Mouse (Mus musculus) c-Kit-negative CD71-positive TER-119-positive erythroid progenitor cells, embryonic 14.5 days (primary cell): ENCODE measurements around the gene Tgif2.
"Not testable (repeated sequence)": the region's sequence is repeated elsewhere in the genome, so short reads cannot be mapped to it uniquely, and the experiment has no call there.

ENCODE experiments used
- DNase-seq: peaks from one replicate; pipeline ENCODE4 v3.0.0-alpha.2; 2013; ENCODE audit warnings: low read depth, low spot score

Tgif2 gene

GRCm38 (mm10) chr2:156874760-156875510 lies 35.1 kb downstream of the Tgif2 start:
- no peak for DNase-seq

GRCm38 (mm10) chr2:156877726-156878125 lies 37.9 kb downstream of the Tgif2 start:
- no peak for DNase-seq

GRCm38 (mm10) chr2:156879541-156879940 lies 39.7 kb downstream of the Tgif2 start:
- no peak for DNase-seq

DNA sequence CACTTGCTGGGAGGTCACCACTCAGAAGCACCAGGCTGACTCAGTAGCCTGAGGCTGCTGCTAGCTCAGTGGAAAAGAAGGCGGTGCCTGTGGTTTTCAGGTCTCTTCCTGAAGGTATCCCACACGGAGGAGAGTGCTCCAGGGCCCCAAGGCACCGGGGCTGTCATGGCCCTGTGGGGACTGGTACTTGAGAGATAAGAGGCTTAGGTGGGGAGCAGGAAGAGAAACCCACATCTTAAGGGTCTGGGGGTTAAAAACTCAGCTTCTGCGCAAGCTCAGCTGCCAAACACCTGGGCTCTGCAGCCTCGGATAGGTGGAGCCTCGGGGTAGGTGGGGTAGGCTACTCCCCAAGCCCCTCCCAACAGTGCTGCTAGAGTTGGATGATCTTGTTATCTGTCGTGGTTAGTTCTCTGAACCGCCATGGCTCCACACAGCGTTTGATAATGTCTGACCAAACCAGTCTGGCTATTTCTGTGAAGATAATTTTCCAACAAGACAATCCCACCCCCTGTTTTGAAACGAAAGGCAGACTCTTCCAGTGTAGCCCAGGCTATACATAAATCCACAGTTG lies 42.7 kb downstream of the Tgif2 start:
- DNase-seq: peak; percentile 68

DNA sequence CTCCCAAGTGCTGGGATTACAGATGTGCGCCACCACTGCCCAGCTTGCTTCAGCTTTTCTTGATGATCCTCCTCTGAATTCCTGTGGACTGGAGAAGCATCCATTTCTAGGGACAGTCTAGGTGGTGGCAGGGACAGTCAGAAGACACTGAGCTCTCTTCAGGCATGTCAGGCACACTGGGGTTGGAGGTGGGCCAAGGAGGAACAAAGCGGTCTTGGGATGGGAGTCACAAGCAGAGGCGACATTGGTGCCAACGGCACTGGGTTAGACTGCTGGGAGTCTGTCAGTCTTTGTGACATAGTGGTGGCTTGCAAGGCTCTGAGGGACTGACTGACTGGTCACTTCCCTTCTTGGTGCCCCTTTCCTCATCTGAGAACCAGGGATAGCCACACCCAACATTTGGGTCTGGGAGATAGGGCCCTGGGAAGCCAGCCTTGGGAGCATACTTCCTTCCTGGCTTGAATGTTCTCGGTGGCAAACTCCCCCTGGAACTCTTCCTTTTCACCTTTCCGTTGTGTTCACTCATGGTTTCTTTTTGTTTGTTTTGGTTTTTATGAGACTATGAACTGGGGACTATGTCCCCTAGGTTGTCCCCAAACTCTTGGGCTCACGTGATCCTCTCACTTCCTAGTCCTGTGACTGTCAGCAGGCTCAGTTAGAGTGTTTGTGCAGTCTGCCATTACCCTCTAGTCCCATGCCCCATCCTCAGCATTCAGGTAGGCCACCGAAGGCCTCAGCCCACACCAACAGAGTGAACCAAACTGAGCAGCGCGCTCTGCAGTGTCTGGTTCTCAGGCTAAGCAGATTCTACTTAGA lies 44.8 kb downstream of the Tgif2 start:
- no peak for DNase-seq

- not testable (repeated sequence) for DNase-seq
These were observed 45.9 kb downstream of the Tgif2 start for GRCm38 (mm10) chr2:156885666-156886065.

DNA sequence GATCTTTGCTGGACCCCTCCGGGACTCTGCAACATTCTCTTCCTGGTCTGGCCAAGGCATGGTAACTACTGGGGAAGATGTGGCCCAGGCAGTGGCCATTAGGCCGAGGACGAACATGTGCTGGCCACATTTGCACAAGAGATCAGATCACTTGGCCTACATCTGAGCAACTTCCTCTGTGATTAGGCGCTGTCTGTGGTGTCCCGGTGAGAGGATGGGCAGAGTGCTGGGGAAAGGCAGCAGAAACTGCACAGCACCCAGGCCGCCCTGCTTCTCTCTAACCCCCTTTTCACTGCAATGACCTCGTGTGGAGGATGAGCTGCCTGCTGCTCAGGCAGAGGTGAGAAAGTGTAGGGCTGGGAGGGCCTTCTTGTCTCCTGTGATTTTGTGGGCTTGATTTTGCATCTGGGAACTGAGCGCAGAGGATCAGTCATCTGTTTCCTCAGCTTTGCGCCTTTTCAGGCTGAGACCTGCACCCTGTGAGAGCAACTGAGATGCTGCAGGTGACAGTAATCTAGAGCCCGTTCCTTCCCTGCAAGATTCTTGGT lies 46.4 kb downstream of the Tgif2 start:
- DNase-seq: no peak

- DNase-seq: no peak
These were observed 47.2 kb downstream of the Tgif2 start, which contains the start of gene Sla2 for GRCm38 (mm10) chr2:156887017-156887416. Gene Sla2 (minus strand): TSS chr2:156887192.

DNA sequence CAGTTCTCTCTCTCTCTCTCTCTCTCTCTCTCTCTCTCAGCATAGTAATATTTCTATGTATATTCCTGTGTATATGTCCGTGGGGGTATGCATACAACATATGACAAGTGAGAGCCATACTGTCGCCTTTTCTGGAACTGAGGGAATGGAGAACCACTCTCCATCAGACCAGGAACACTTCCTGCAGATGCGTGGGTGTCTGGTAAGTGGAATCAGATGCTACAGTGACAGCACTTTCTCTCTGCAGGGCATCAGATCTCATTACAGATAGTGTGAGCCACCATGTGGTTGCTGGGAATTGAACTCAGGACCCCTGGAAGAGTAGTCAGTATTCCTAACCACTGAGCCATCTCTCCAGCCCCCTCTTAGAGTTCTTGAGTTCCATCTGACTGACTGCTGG lies 48.7 kb downstream of the Tgif2 start:
- no peak for DNase-seq

DNA sequence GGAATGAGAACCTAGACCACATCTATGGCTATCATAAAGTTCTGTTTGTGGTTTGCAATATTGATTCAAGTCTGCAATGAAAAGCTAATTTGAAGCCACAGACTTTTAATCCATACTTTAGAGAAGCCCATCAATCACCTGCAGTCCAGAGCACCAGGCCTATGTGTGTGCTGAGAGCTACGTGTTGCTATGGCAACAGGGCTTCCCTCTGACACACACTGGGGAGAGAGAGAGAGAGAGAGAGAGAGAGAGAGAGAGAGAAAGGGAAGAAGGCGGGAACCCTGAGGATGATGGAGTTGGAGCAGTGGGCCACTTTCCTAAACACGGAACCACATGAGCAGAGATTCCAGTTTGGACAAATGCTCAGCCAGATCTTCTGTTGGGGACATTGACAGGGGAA lies 52.4 kb downstream of the Tgif2 start:
- DNase-seq: no peak

- no peak for DNase-seq
These were observed 53.0 kb downstream of the Tgif2 start for GRCm38 (mm10) chr2:156892821-156893220.

GRCm38 (mm10) chr2:156894496-156895265 lies 54.9 kb downstream of the Tgif2 start:
- no peak for DNase-seq

- no peak for DNase-seq
These were observed 56.6 kb downstream of the Tgif2 start for GRCm38 (mm10) chr2:156896384-156896914.

- no peak for DNase-seq
These were observed 57.2 kb downstream of the Tgif2 start for GRCm38 (mm10) chr2:156897034-156897433.

- DNase-seq: no peak
These were observed 58.6 kb downstream of the Tgif2 start for GRCm38 (mm10) chr2:156898374-156898773.

DNA sequence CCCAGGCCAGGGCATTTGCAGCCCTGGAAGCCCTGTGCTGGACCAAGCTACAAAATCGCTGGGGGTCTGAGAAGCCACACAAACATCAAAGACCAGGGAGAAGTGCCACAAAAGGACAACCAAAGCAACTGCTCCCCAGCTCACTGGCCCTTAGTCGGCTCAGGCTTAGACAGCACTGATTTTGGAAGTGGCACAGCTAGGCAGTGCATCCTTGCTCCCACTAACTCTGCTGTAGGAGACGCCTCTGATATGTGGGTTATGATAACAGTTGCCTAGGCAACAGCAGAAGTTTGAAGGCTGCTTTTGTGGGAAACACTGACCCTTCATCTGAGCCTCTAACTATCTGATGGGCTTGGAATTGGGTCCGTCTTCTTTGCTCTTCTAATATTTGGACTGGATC lies 59.4 kb downstream of the Tgif2 start:
- no peak for DNase-seq

GRCm38 (mm10) chr2:156901344-156901743 lies 61.5 kb downstream of the Tgif2 start:
- no peak for DNase-seq

GRCm38 (mm10) chr2:156901883-156902282 lies 62.1 kb downstream of the Tgif2 start:
- no peak for DNase-seq

DNA sequence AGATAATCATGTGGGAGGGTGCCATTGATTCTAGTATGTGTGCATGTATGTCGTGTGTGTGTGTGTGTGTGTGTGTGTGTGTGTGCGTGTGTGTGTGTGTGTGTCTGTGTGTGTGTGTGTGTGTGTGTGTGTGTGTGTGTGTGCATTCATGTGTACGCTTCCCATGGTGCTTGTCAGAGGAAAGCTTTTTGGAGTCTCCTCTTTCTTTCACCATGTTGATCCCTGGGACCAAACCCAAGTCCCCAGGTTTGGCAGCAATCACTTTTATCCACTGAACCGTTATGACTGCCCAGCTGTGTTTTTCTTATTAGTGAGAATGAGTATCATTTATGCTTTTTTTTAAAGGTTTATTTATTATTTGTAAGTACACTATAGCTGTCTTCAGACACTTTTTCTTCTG lies 62.6 kb downstream of the Tgif2 start:
- DNase-seq: not testable (repeated sequence)

DNA sequence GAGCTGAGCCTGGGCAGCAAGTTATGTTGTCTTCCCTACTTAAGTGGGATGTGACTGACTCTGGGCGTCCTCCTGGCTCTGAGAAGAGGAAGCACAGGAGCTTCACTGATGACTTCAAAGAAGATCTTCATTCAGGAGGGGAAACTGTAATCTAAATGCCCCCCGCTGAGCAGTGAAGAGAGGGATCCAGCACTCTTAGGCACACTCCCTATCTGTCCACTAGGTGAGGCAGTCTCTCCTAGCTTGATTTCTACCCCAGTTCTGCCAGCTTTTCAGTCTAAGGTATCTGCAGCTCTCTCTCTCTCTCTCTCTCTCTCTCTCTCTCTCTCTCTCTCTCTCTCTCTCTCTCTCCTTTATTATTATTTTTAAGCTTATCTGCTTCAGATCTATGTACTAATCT lies 63.6 kb downstream of the Tgif2 start:
- DNase-seq: no peak
